Mouse (Mus musculus) cerebellum, adult 8-10 months (tissue): ENCODE measurements around the gene Ilkap.
A peak's percentile ranks its signal among the peaks of the same experiment; 100 is the strongest.

ENCODE experiments used
- DNase-seq: peaks from one replicate; pipeline ENCODE4 v3.0.0; 2022

Gene Ilkap

DNA sequence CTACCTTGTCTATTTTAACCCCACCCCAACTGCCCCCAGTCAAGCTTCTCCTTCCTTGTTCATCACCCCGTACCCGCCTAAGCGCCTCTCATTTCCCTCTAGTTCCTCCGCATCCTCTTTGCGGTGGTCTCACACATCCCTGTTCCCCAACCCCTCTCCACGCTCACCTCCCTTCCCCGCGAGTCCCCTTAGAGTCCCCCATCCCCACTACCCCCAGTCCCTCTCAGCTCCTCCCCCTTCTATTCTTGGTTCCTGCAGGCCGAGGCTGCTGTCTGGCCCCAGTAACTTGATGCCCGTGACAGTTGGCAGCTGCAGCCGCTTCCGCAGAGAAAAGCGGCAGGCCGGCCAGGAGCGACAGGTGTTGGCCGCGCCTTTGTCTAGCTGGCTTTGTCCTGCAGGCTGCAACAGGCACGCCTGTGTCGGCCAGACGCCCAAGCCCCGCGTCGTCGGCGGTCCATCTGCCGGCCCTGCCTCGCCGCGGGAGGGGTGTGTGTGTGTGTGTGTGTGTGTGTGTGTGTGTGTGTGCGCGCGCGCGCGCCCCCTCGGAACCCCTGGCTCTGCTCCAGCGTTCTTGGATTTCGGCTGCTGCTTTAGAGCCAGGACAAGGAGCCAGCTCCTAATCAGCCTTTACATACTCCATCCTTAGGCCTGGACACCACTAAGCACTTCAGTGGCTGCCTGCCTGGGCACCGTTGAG is 15.4 kb upstream of the Ilkap start, which contains the start of gene Hes6:
Gene Hes6, minus strand, starts transcription at position 141 of the 697 bp plus-strand sequence.
- DNase-seq: peak; percentile 80

DNA sequence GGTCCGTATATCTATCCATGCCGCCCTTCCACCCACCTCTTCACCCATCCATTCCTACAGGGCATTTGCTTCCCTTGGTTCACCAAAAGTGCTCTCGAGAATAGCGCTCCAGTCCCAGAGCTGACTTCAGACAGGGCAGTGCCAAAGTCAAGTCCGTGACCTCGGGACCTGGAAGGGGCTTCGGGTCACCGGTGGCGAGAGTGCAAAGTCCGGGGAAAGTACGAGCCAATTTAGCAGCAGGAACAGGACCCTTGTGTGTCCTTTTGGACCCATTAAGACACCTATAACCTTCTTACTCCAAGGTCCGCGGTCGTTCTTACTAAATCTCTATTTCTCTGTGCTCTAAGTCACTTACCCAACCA is 14.9 kb upstream of the Ilkap start:
- no peak for DNase-seq

DNA sequence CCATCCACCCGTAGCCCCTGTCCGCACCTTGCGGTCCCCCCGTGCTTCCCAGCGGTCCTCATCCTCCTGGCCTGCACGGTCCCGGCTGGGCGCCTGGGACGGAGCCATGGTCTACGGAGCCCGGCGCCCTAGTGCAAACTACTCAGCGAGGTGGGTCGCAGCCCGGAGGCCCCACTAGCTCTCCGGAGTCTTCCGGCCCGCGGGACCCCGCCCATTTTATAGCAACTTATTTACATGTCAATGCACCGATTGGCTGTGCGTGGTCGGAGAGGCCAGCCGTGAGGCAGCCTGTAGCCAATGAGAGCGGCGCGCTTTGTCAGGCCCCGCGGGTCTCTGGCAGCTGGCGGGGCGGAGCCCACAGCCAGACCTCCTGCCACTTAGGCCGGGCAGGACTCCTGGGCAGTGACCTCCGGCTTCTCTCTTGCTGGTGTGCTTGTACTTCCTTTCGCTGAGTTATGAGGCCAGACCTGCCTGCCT is 14.5 kb upstream of the Ilkap start:
- peak; percentile 89 for DNase-seq

DNA sequence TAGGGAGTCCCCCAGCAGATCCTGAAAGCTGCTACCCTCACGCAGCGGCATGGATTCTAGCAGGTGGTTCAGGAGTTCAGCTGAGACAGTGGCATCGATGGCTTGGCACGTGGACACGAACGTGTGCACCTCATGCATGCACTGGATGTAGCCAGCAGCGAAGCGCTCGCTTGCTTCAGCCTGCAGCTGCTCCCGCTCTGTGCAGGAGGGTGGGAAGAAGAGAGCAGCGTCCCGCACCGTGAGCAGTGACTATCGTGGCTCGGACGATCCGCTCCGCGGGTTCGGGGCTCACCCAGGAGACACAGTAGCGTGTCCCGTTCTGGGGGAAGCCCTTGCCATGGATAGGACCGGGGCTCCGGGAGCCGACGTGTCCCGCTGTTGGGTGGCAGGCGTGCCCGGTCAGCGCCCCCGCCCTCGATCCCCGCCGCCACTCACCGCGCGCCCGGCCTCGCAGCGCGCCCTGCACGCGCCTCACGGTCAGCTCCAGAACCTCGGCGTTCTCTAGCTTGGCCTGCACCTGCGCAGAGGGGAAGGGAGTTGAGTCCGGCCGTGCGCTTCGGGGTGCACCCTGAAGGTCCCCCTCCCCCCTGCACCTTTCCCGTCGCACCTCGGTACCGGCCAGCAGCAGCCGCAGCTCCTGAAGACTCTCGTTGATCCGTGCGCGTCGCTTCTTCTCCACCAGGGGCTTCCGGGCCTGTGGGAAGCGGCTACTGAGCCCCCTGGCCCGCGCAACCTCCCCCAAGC is 13.8 kb upstream of the Ilkap start:
- DNase-seq: peak; percentile 50

DNA sequence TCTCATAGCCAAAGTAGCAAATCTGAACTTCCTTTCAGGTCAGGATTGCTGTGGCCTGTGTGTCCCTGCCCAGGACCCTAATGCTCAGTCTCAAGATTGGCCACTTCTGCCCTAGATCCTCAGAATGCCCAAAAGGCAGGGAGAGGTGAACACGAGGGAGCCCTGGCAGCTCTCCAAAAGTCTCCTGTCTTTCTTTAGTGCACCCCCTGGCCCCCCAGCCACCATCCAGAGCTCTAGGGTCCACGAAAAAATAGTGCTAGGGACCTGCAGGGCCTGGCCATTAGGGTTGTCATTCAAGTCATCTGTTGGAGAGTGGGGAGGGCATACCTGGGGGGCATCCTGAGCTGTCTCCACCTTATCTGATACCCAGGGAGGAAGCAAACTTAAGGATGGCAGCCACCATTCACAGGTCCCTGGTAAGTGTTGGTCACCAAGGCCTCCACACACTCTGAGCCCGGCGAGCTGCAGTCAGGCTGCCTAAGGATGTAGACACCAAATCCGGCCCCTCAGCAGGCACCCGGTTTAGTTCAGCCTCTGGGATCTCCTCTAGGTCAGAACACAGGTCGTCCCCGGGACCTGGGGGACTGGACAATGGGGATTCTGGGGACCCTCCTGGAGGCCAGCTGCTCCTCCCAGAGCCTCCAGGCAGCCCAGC is 13.1 kb upstream of the Ilkap start:
- no peak for DNase-seq

DNA sequence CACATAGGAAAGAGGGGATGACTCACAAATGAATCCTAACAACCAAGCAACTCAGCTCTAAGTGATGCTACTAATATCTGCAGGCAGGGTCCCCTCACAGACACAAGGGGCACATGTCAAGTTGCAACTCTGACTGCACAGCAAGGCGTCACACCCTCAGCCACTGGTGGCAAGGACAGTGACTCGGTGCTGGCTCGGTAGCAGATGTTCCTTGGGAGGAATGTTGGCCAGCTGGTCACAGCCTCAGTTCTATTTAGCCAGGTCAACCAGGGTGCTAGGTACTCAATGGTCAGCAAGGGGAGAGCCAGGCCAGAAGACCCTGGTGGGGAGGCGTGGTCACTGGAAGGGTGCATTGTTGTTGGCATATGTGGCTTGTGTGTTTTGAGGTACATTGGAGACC is 9.2 kb upstream of the Ilkap start:
- no peak for DNase-seq

- peak; percentile 79 for DNase-seq
These were observed 7.0 kb upstream of the Ilkap start for GRCm38 (mm10) chr1:91405406-91406169.

GRCm38 (mm10) chr1:91404976-91405375 is 6.4 kb upstream of the Ilkap start:
- no peak for DNase-seq

GRCm38 (mm10) chr1:91397927-91398259 is 722 bp downstream of the Ilkap start:
- no peak for DNase-seq

DNA sequence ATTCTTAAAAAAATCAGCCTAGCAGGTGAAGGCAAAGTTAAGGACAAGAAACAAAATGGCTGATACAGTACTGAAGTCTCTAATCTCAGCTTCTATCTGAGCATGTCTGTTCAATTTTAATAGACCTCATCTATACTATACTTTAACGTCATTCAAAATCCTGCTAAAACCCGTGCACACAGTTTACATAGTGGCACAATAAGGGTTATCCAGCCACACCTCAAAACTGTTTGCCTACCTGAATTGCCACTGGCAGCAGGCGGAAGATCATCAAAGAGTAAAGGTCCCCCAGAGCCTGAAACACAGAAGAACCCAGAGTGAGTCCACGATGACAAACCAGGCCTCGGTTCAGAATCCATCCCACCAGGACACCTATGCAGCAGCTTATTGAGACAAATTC is 8.2 kb downstream of the Ilkap start:
- DNase-seq: no peak

GRCm38 (mm10) chr1:91381091-91381471 is 17.5 kb downstream of the Ilkap start:
- DNase-seq: no peak

- DNase-seq: peak; percentile 65
These were observed 18.0 kb downstream of the Ilkap start for GRCm38 (mm10) chr1:91380453-91381090.

GRCm38 (mm10) chr1:91373414-91373835 is 25.2 kb downstream of the Ilkap start:
- no peak for DNase-seq

DNA sequence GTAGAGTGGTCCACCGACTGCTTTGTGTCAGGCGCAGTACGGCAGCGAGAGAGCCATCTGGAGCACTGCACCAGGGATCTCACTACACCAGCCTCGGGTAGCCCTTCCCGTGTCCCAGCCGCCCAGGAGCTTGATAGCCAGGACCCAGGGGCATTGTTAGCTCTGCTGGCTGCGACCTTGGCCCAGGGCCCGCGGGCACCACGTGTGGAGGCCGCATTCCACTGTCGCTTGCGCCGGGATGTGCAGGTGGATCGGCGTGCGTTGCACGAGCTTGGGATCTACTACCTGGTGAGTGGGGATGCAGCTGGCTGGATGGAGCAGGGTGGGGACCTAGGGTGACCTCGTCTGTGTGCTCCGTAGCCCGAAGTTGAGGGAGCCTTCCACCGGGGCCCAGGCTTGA is 28.6 kb downstream of the Ilkap start:
- no peak for DNase-seq

GRCm38 (mm10) chr1:91369408-91369807 is 29.2 kb downstream of the Ilkap start:
- DNase-seq: no peak

DNA sequence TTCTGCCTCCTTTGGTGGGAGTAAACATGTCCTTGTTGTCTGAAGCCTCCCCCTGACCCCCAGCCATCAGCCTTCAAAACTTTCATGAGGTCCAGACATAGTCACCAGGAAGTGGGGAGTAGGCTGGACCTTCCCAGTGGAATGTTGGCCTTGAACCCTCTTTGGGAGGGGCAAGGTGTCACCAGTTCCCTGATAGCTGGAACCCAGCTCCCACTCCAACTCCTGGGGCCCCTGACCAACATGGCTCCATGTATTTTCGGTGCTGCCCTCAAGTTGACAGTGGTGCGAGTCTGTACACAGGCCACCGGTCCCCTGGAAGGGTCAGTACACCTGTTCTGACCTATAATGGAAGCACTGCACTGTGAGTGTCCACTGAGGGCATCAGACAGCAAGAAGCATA is 31.3 kb downstream of the Ilkap start:
- no peak for DNase-seq

DNA sequence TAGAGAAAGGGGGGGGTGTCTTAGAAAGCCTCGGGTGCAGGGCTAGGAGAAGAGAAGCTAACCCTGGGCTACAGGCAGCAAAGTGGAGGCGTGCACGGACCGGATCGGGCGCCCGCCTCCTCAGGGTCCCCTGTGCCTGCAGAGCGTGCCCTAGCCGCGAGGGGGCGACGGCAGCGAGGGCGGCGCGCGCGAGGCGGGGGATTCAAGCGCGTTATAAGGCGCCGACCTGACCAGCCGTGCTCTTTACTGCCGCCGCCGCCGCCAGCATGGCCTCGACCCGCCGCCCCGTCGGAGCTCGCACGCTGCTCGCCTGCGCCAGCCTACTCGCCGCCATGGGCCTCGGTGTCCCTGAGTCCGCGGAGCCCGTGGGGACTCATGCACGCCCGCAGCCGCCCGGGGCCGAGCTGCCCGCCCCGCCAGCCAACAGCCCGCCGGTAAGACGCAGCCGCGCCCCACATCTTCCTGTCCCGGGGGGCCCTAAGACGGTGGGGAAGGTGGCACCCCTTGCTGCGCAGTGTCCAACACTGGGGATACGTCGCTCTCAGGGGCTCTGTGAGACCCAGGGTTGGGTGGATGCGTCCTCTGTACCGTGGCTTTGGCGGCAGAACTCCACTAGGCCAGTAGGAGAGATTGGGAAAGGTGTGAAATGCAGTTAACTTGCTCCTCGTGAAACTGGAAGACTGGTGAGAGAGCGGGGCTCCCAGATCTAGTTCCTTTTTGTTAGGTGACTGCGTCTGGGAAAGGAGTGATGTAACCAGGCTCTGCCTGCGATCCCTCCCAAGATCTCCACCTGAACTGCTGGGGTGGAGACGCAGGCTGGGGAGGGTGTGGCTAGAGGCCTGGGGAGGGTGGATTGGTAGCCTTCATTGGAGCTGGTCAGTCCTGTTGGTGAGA is 32.2 kb downstream of the Ilkap start, which contains the start of gene Erfe:
Gene Erfe, plus strand, starts transcription at position 216 of the 894 bp plus-strand sequence.
- no peak for DNase-seq

DNA sequence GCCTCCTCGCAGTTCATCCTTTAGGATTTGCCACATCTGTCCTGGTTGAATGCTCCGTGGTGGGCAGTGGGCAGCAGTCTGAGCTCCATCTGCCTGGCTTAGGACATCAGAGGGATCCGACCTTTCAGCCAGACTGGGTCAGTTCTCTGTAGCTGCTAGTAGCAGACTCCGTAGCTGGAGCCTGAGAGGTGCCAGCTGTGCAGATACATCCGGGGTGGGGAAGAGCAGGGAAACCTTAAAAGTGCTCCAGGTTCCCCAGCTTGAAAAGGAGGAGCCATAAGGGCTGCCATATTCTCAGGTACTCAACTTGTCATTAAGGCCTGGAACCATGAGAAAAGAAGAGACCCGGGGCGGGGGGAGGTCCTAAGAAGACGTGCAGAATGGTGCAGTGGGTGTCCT is 32.8 kb downstream of the Ilkap start:
- no peak for DNase-seq

- DNase-seq: no peak
These were observed 33.6 kb downstream of the Ilkap start for GRCm38 (mm10) chr1:91364822-91365644.

DNA sequence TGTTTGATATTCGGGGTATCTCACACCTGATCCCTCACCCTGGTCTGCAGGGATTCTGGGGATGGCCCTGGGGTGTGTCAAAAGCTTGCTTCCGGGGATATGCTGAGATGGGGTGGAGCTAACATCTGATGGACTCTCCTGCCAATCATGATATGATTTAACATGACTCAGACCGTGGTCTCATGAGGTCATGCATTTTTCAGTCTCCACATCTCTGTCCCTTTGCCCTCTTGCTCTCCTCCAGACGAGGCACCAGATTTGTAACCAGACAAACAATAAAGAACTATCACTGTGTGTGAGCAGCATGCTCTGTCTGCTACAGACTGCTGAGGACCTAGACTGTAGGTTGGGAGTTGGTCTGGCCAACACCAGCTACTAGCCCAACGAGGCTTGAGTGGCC is 36.5 kb downstream of the Ilkap start:
- no peak for DNase-seq

- no peak for DNase-seq
These were observed 42.5 kb downstream of the Ilkap start for GRCm38 (mm10) chr1:91356105-91356504.
